12 mouse cellular contexts compared by ENCODE assay signal in genomic region chr2:68162012-68162411, GRCm38 (mm10).
"Had no signal": no experiment of that assay in that cellular context is flagged by ENCODE, and none has a peak within 500 bp of the region (broad histone marks: within the 10 kb centered on the region; RNA-seq: fewer than 3 reads in every experiment).

No protein-coding gene starts in this region.

- ATAC-seq: liver, embryonic 12.5 days; midbrain, embryonic 13.5 days; midbrain, embryonic 16.5 days had no signal

- DNase-seq: kidney, adult 2 months; kidney, postnatal 25 days; layer of hippocampus, adult 9-11 months; liver; lung, adult 18-20 months; lung, postnatal 10 days; lung, postnatal 36 days; retina, postnatal 1 day; thymus, postnatal 25 days had no signal
